Mouse (Mus musculus): ENCODE results near the gene Eif5a2.

DNA sequence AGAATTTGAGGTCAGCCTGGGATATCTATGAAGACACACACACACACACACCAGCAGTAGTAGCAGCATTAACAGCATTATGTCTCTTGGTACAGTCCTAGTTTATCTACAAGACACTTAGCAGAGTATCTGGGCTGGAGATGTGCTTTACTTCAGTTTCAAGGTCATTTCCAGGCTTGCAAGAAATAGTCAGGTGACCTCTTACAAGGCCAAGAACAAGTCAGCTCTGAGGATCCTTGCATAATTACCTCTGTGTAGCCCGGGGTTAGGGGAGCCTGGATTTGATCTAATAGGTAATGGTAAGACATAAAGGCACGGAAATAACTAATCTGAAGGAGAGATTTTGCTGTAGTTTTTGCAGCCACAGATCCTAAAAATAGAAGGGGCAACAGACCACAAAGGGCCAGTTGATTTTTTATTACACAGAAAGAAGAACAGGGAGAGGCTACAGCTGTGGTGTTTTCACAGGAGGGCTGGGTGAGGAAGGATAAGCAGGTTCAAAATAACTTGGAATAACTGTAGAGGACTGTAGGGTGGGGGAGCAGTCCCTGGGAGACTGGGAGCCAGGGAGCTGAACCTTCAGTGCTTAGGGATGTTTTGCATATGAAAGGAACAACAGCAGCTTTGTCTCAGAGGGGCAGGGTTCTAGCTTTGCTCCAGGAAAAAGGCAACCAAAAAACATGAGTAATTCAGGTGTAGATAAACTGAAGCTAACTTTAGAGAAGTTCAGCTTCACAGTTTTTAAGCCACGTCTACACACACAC, 61.0 kb downstream of the Eif5a2 start:
- TF ChIP-seq CTCF (conservative IDR thresholded peaks at IDR 0.05; ENCODE audit: low read length) (no peak), POU5F1 (IDR thresholded peaks at IDR 0.05; ENCODE audit: borderline replicate concordance, low read length) (peak; percentile 90; the same call in 1 of the 2 replicates)

All from E14TG2a.4 (cell line).